Mouse (Mus musculus): ENCODE results near the gene Dmrtc1c1.
"Not testable (repeated sequence)": the region's sequence is repeated elsewhere in the genome, so short reads cannot be mapped to it uniquely, and the experiment has no call there.

The Dmrtc1c1 gene

DNA sequence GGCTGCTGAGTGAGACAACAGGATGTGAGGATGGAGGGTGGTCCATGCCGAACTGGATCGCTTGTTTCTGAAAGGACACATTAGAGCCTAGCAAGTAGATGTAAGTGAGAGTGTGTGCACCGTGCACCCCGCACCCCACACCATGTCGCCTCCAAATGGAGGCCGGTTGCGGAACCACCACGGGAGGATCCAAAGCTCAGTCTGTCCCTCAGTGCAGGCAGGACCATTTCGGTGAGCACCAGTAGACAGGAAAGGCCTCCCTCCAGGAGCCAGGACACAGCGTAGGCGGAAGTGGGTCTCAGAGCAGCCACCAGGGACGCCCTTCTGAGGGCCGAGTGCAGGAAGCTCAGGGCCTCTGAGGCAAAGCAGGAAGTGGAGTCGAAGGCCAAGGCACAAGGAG is at the start of gene Dmrtc1c1:
Gene Dmrtc1c1, plus strand, starts transcription at position 301 of the 400 bp plus-strand sequence.
- not testable (repeated sequence) for DNase-seq (ENCODE audit: low spot score in 2 of 2)

DNA sequence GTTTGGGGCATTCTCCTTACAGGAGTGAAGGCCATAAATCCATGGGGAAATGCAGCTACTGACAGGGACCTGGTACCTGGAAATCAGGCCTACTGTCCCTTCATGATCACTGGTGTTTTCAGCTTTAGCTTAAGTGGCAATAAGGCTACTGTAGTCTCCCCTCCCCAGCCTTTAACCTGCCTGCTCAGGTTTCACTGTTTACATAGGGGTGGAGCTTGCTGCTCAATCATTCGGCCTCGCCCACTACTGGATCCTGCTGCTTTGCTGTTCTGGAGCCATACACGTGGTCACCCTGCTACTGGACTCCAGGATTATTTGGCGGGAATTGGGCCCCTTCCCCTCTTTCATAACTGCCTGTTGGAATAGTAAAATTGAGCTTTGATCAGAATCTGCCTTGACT is 36.9 kb upstream of the Dmrtc1c1 start:
- DNase-seq (ENCODE audit: low spot score in 2 of 2) = no peak

DNA sequence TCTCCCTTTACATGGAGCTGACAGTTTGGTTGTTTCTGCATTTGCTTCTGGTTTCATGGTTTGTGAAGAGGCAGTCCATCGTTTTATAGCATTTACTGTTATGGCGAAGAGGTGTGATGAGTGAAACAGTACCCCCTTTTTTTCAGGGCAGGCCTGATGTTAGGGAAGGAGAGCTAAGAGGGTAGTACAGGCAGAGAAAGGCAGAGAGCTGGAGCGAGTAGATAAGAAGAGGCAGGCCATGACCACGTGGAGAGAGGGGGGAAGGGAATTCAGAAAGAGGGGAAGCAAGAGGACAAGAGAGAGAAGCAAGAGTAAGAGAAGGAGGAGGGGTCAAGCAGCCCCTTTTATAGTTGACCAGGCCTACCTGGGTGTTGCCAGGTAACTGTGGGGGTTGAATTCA is 9.5 kb downstream of the Dmrtc1c1 start:
- DNase-seq (ENCODE audit: low spot score in 2 of 2) = no peak

DNA sequence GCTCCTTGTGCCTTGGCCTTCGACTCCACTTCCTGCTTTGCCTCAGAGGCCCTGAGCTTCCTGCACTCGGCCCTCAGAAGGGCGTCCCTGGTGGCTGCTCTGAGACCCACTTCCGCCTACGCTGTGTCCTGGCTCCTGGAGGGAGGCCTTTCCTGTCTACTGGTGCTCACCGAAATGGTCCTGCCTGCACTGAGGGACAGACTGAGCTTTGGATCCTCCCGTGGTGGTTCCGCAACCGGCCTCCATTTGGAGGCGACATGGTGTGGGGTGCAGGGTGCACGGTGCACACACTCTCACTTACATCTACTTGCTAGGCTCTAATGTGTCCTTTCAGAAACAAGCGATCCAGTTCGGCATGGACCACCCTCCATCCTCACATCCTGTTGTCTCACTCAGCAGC is 51.8 kb downstream of the Dmrtc1c1 start, which contains the start of gene Dmrtc1c2:
Gene Dmrtc1c2, minus strand, starts transcription at position 101 of the 400 bp plus-strand sequence.
- DNase-seq (ENCODE audit: low spot score in 2 of 2) = not testable (repeated sequence)
